In genomic region chr8:109608271-109609152, GRCm38 (mm10) we compare ENCODE assay signal across 8 mouse cellular contexts. TPM values are rescaled to one million over a fixed set of nuclear protein-coding genes. Genes with fewer than 3 reads are reported as not detected.
DNase-seq lines count a peak whose midpoint lies in the region; ATAC-seq lines count a peak whose summit lies in the region.

Gene Dhodh (minus strand): TSS chr8:109608673.

- H3K27ac ChIP-seq in forebrain, embryonic 14.5 days (ENCODE audit: low read depth, low read length) = peak within 1 kb of the TSS; percentile 92
- peak within 1 kb of the TSS; percentile 91 for H3K27ac ChIP-seq in neural tube, embryonic 15.5 days (replicated peaks)

- peaks cover 11% of the 10 kb centered on the region; the same call in 1 of the 2 replicates for H3K36me3 ChIP-seq in forebrain, embryonic 14.5 days (ENCODE audit: control insufficient read depth, insufficient read depth, low read length)
- peaks cover 8% of the 10 kb centered on the region for H3K36me3 ChIP-seq in neural tube, embryonic 15.5 days

- peak within 1 kb of the TSS; percentile 86 for H3K4me2 ChIP-seq in forebrain, embryonic 14.5 days (ENCODE audit: low read length)
- H3K4me2 ChIP-seq in neural tube, embryonic 15.5 days = peak within 1 kb of the TSS; percentile 88

- H3K9me3 ChIP-seq in forebrain, embryonic 14.5 days (replicated peaks; ENCODE audit: control insufficient read depth, low read length) = no peaks in the 10 kb centered on the region
- H3K9me3 ChIP-seq in neural tube, embryonic 15.5 days (replicated peaks) = no peaks in the 10 kb centered on the region

- H3K27me3 ChIP-seq in forebrain, embryonic 14.5 days (replicated peaks; ENCODE audit: control insufficient read depth, insufficient read depth, low read length) = no peaks in the 10 kb centered on the region
- no peaks in the 10 kb centered on the region for H3K27me3 ChIP-seq in neural tube, embryonic 15.5 days (replicated peaks)

- peaks cover 6% of the 10 kb centered on the region; the same call in 1 of the 2 replicates for H3K4me1 ChIP-seq in forebrain, embryonic 14.5 days (ENCODE audit: control insufficient read depth, insufficient read depth, low read length)
- H3K4me1 ChIP-seq in neural tube, embryonic 15.5 days = peaks cover 17% of the 10 kb centered on the region

- peak; percentile 100 for ATAC-seq in forebrain, embryonic 14.5 days
- ATAC-seq in neural tube, embryonic 15.5 days (ENCODE audit: low FRiP score) = peak; percentile 100

- intact Hi-C loops in heart, postnatal 14 days (cut with DNase I) = loop anchor here (5.0 kb wide), 1 partner anchor 84 kb away; the partner anchor contains the start of gene Ist1

- peak within 1 kb of the TSS; percentile 71 for H3K9ac ChIP-seq in forebrain, embryonic 14.5 days (ENCODE audit: low read length)
- peak within 1 kb of the TSS; percentile 63 for H3K9ac ChIP-seq in neural tube, embryonic 15.5 days (replicated peaks)

- peak; percentile 99 for DNase-seq in ES-CJ7 (ENCODE audit: low read depth, low spot score)
- peak; percentile 96 for DNase-seq in cerebellum, adult 11 months
- DNase-seq in forebrain, embryonic 14.5 days (ENCODE audit: low spot score) = peak; percentile 98
- peak; percentile 94 to 95 for DNase-seq in heart, postnatal 14 days
- DNase-seq in layer of hippocampus, adult 11-12 months (ENCODE audit: low spot score) = peak; percentile 97
- DNase-seq in lung, adult 18-20 months = peak; percentile 97
- DNase-seq in testis, postnatal 14 days (ENCODE audit: low spot score) = peak; percentile 96

- under 1% methylated on average over 42 of the region's 42 CpGs for WGBS in forebrain, embryonic 14.5 days
- under 1% methylated on average over 42 of the region's 42 CpGs for WGBS in neural tube, embryonic 15.5 days

- H3K4me3 ChIP-seq in forebrain, embryonic 14.5 days (ENCODE audit: low read depth, low read length) = peak within 1 kb of the TSS; percentile 55
- peak within 1 kb of the TSS; percentile 71 for H3K4me3 ChIP-seq in neural tube, embryonic 15.5 days (replicated peaks)

RNA-seq across cellular contexts. Expression of gene Dhodh, which starts in this region (rescaled TPM):
- 33.4 and 34.8 TPM in 2 replicates for polyA plus RNA-seq in forebrain, embryonic 14.5 days (2014; fragmentation: Nextera tagmentation; extraction: Ambion mirVana)
- 10 to 100 TPM; 18.3 to 20.8 TPM for total RNA-seq in heart, postnatal 14 days (2021)
- polyA plus RNA-seq in neural tube, embryonic 15.5 days (2015; fragmentation: Nextera tagmentation; extraction: Ambion mirVana) = 33.0 and 35.5 TPM in 2 replicates

Comparison
In these comparisons a context has a peak if more than half of its experiments do, and no peak if none do; other contexts are left out.
1. Peak in every context shown above with its lines: DNase-seq, ATAC-seq, H3K4me3 ChIP-seq and H3K27ac ChIP-seq.